Comparison of ENCODE assay signal across 28 mouse cellular contexts in genomic region chr17:71246022-71246421, GRCm38 (mm10).
"Had no signal": no experiment of that assay in that cellular context is flagged by ENCODE, and none has a peak within 500 bp of the region (broad histone marks: within the 10 kb centered on the region; RNA-seq: fewer than 3 reads in every experiment).

No protein-coding gene starts in this region.

- H3K27ac ChIP-seq: embryonic facial prominence, embryonic 10.5 days; embryonic facial prominence, embryonic 12.5 days; embryonic facial prominence, embryonic 13.5 days; embryonic facial prominence, embryonic 15.5 days; forebrain, embryonic 10.5 days; forebrain, embryonic 12.5 days; forebrain, embryonic 13.5 days; forebrain, embryonic 15.5 days; gastrocnemius, adult 2 months had no signal

- H3K9ac ChIP-seq: embryonic facial prominence, embryonic 12.5 days; embryonic facial prominence, embryonic 13.5 days; embryonic facial prominence, embryonic 15.5 days; forebrain, embryonic 12.5 days; forebrain, embryonic 13.5 days; forebrain, embryonic 15.5 days; forebrain, postnatal 0 days had no signal

- H3K4me1 ChIP-seq: forebrain, embryonic 10.5 days; forebrain, embryonic 12.5 days; forebrain, embryonic 13.5 days; forebrain, embryonic 15.5 days had no signal

- H3K9me3 ChIP-seq: embryonic facial prominence, embryonic 10.5 days; embryonic facial prominence, embryonic 12.5 days; embryonic facial prominence, embryonic 13.5 days; embryonic facial prominence, embryonic 15.5 days; forebrain, embryonic 10.5 days; forebrain, embryonic 12.5 days; forebrain, embryonic 13.5 days; forebrain, embryonic 15.5 days had no signal

- DNase-seq: cerebellum, adult 18-20 months; cerebellum, adult 2 months; cerebellum, adult 8-10 months; cerebellum, adult 9-10 months; cerebellum, adult 9-11 months; cerebellum, postnatal 10 days; cerebellum, postnatal 14 days; cerebellum, postnatal 25 days; cerebellum, postnatal 36 days; embryo, embryonic 11 days; forebrain, postnatal 0 days; gastrocnemius, adult 2 months; gastrocnemius, postnatal 10 days; gastrocnemius, postnatal 14 days; gastrocnemius, postnatal 25 days; gastrocnemius, postnatal 36 days; heart, adult 18-20 months had no signal

- H3K4me3 ChIP-seq: embryonic facial prominence, embryonic 10.5 days; embryonic facial prominence, embryonic 12.5 days; embryonic facial prominence, embryonic 13.5 days; embryonic facial prominence, embryonic 15.5 days; erythroblast, embryonic 14.5 days; forebrain, embryonic 10.5 days; forebrain, embryonic 12.5 days; forebrain, embryonic 13.5 days; forebrain, embryonic 15.5 days; gastrocnemius, adult 2 months had no signal

- H3K4me2 ChIP-seq: embryonic facial prominence, embryonic 12.5 days; embryonic facial prominence, embryonic 13.5 days; embryonic facial prominence, embryonic 15.5 days; forebrain, embryonic 12.5 days; forebrain, embryonic 13.5 days; forebrain, embryonic 15.5 days had no signal

- H3K27me3 ChIP-seq: embryonic facial prominence, embryonic 12.5 days; embryonic facial prominence, embryonic 13.5 days; embryonic facial prominence, embryonic 15.5 days; forebrain, embryonic 12.5 days; forebrain, embryonic 13.5 days; forebrain, embryonic 15.5 days had no signal

- ATAC-seq: forebrain, embryonic 13.5 days; forebrain, embryonic 14.5 days; forebrain, embryonic 15.5 days; forebrain, embryonic 16.5 days; forebrain, postnatal 0 days had no signal
